Mouse (Mus musculus) G1E (cell line): Measurements from ENCODE around the gene Tmem156.

ENCODE experiments used
- CTCF ChIP-seq: IDR thresholded peaks from 2 replicates; pipeline ENCODE4 v1.5.1; 2012; ENCODE audit warnings: low read depth, low read length, inconsistent platforms, mixed read lengths
- GATA2 ChIP-seq: IDR thresholded peaks from 2 replicates; pipeline ENCODE4 v1.6.1; 2012; ENCODE audit warnings: low read depth, low read length, inconsistent platforms, borderline replicate concordance

DNA sequence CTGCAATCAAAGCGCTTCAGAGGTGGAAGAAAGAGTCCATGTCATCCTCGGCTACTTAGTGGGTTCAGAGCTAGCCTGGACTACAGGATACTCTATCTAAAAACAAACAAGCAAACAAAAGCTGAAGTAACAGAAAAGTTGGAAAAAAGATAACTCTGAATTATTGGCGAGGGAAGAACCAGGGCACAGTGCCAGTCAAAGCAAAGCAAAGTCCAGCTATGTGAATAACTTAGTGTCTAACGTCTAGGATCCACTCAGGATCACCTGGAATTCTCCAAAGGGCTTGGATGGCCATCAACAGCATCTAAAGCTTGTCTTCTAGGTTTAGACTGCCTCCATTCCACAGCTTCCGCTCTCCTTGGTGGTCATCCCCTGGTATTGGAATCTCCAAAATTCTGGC is 5.5 kb upstream of the Tmem156 start:
- TF ChIP-seq CTCF: no peak
- TF ChIP-seq GATA2: no peak
